Mouse (Mus musculus) midbrain, postnatal 0 days (tissue): ENCODE results near the gene Fcrla. TPM values are rescaled to one million over a fixed set of nuclear protein-coding genes. Genes with fewer than 3 reads are reported as not detected.

Source experiments
- ATAC-seq: fragments of 200-750 bp; cut with Nextera tagmentation; 2 replicates; pipeline ENCODE4 v1.8.0; 2017; ENCODE audit warnings: moderate number of reproducible peaks, mild to moderate bottlenecking, moderate TSS enrichment, moderate library complexity; ENCODE audit not compliant: low FRiP score
- DNase-seq: peaks from one replicate; pipeline ENCODE4 v3.0.0-alpha.2; 2015; ENCODE audit warnings: low spot score
- H3K27ac ChIP-seq: fragments of 300-500 bp; sonication (generic); 2 replicates; pipeline ENCODE4 v1.5.1; 2014; ENCODE audit warnings: low read depth, mild to moderate bottlenecking, low read length, mixed read lengths
- H3K27me3 ChIP-seq: fragments of 300-500 bp; sonication (generic); 2 replicates; pipeline ENCODE4 v1.6.1; 2014; ENCODE audit warnings: low read length, control low read depth, mixed read lengths; ENCODE audit not compliant: insufficient read depth
- H3K36me3 ChIP-seq: fragments of 300-500 bp; sonication (generic); 2 replicates; pipeline ENCODE4 v1.6.1; 2014; ENCODE audit warnings: low read length, control low read depth, mixed read lengths; ENCODE audit not compliant: insufficient read depth
- H3K4me1 ChIP-seq: fragments of 300-500 bp; sonication (generic); 2 replicates; pipeline ENCODE4 v1.6.1; 2014; ENCODE audit warnings: mild to moderate bottlenecking, control low read depth, antibody characterized with exemption, low read length, mixed read lengths; ENCODE audit not compliant: insufficient read depth
- H3K4me2 ChIP-seq: fragments of 300-500 bp; sonication (generic); 2 replicates; pipeline ENCODE4 v1.6.1; 2014; ENCODE audit warnings: low read depth, mild to moderate bottlenecking, low read length, mixed read lengths; ENCODE audit not compliant: poor library complexity, severe bottlenecking
- H3K4me3 ChIP-seq: fragments of 300-500 bp; sonication (generic); 2 replicates; pipeline ENCODE4 v1.5.1; 2014; ENCODE audit warnings: low read depth, mild to moderate bottlenecking, low read length, moderate library complexity
- H3K9ac ChIP-seq: fragments of 300-500 bp; sonication (generic); replicated peaks from 2 replicates; pipeline ENCODE4 v1.6.1; 2014; ENCODE audit warnings: mild to moderate bottlenecking, low read length, moderate library complexity, mixed read lengths; ENCODE audit not compliant: poor library complexity, severe bottlenecking
- H3K9me3 ChIP-seq: fragments of 300-500 bp; sonication (generic); 2 replicates; pipeline ENCODE4 v1.6.1; 2016; ENCODE audit warnings: low read length, control low read depth
- CTCF ChIP-seq: IDR thresholded peaks from 2 replicates; pipeline ENCODE4 v1.5.1; 2016; ENCODE audit warnings: antibody characterized with exemption, mild to moderate bottlenecking
- WGBS: fragments of 180-500 bp; shearing (Covaris S2); extraction: QIAGEN DNeasy Blood & Tissue Kit; methylation state at CpG from one replicate; pipeline ENCODE4 v1.1.7; 2014; 5-methylcytosine and 5-hydroxymethylcytosine counted together
- polyA plus RNA-seq: library from polyadenylated mRNA; unstranded; fragments of >200 nt; fragmentation: Nextera tagmentation; extraction: Ambion mirVana; gene quantifications from 2 replicates; pipeline ENCODE4 v1.2.1, GENCODE M21; 2015
- total RNA-seq: library from RNA; depleted of rRNA; stranded (reverse); fragments of >200 nt; gene quantifications from 2 replicates; pipeline ENCODE4 v1.2.3, GENCODE M21; 2014

Fcrla gene
- total and polyA plus RNA-seq, 2 experiments from 2014 or later: not detected

DNA sequence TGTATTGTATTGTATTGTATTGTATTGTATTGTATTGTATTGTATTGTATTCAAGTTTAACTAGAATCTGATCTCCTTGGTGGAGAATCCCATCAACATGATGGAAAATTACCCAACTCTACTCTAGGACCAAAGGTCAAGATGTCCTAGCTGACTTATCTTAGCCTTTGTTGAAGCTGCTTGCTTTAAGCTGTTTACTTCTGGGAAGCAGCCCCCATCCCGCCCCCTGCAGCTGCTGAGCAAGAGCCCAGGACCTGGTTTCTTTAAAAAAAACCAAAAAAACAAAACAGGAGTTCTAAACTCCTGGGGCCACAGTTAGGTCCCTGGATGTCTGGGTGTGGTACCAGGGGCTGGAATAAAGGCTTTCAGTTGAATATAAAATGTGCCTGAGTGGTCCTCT is 35.1 kb downstream of the Fcrla start:
- 38% methylated on average over 1 of the region's 1 CpGs for WGBS
- H3K9me3 ChIP-seq: no peaks in the 10 kb centered on the region
- ATAC-seq: no peak

GRCm38 (mm10) chr1:170891646-170892045 is 35.7 kb downstream of the Fcrla start:
- H3K27me3 ChIP-seq: no peaks in the 10 kb centered on the region
- no peak overlapping the region for H3K9ac ChIP-seq
- H3K27ac ChIP-seq: no peak overlapping the region
- no peaks in the 10 kb centered on the region for H3K36me3 ChIP-seq
- DNase-seq (no peak), ATAC-seq (no peak)
- TF ChIP-seq CTCF: no peak
- WGBS: 89% methylated on average over 2 of the region's 2 CpGs
- H3K9me3 ChIP-seq: no peaks in the 10 kb centered on the region
- H3K4me3 ChIP-seq: no peak overlapping the region
- no peaks in the 10 kb centered on the region for H3K4me1 ChIP-seq
- H3K4me2 ChIP-seq: no peak overlapping the region

More for the DNA sequence above, 35.1 kb downstream of the Fcrla start:
- TF ChIP-seq CTCF: no peak
- no peak overlapping the region for H3K4me2 ChIP-seq
- no peaks in the 10 kb centered on the region for H3K27me3 ChIP-seq
- H3K27ac ChIP-seq: no peak overlapping the region
- no peaks in the 10 kb centered on the region for H3K36me3 ChIP-seq
- H3K4me3 ChIP-seq: no peak overlapping the region
- H3K9ac ChIP-seq: no peak overlapping the region
- no peaks in the 10 kb centered on the region for H3K4me1 ChIP-seq
- no peak for DNase-seq

DNA sequence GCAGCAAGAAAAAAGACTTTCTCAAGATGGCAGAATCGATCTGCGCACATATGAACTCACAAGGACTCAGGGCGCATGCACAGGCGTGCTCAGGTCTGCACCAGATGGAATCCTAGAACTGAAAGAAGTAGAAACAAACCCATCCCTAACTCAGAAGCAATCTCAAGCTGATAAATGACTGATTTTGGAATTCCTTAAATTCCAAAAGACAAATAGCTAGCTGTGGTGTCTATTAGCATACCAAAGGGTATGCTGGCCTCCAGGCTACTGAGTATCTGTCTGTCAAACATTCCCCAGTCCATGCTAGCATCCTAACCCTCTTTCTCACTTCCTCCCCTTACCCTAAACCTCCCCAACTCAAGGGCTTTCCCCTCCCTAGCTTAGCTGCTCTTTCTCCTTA is 38.1 kb downstream of the Fcrla start:
- H3K36me3 ChIP-seq: no peaks in the 10 kb centered on the region
- ATAC-seq (no peak), DNase-seq (no peak)
- no peak overlapping the region for H3K4me2 ChIP-seq
- H3K9ac ChIP-seq: no peak overlapping the region
- no peaks in the 10 kb centered on the region for H3K9me3 ChIP-seq
- H3K27me3 ChIP-seq: no peaks in the 10 kb centered on the region
- H3K27ac ChIP-seq: no peak overlapping the region
- no peak overlapping the region for H3K4me3 ChIP-seq
- H3K4me1 ChIP-seq: no peaks in the 10 kb centered on the region
- no peak for TF ChIP-seq CTCF
- WGBS: 73% methylated on average over 4 of the region's 4 CpGs

DNA sequence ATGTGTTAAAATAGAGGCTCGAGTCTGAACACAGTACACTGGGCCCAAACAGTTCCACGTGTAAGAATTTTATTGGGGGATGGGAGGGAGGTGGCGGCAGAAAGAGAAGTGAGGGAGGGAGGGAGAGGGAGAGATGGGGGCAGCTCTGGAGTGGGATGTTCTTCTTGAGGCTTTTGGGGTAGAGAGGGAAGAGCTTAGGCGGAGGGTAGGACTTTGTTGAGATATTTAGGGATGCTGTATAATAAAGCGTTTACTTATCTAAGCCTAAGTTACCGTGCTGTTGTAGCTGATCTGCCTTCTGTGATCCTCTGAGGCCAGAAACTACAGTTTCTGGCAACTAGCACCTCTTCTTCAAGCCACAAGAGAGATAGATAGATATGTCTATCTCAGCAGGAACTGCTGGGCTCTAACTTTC is 41.3 kb downstream of the Fcrla start:
- H3K9me3 ChIP-seq: no peaks in the 10 kb centered on the region
- H3K27ac ChIP-seq: no peak overlapping the region
- no peak for DNase-seq
- H3K9ac ChIP-seq: no peak overlapping the region
- H3K4me3 ChIP-seq: 0 out of 2 replicates have a peak overlapping the region, but pooled peaks have one; percentile 94
- no peaks in the 10 kb centered on the region for H3K4me1 ChIP-seq
- ATAC-seq: no peak
- 56% methylated on average over 6 of the region's 6 CpGs for WGBS
- H3K36me3 ChIP-seq: no peaks in the 10 kb centered on the region
- H3K27me3 ChIP-seq: no peaks in the 10 kb centered on the region
- TF ChIP-seq CTCF: no peak
- H3K4me2 ChIP-seq: peak overlapping the region; percentile 25; the same call in 1 of the 2 replicates

- Histone ChIP-seq H3K9ac (peak within 1 kb of the TSS; percentile 84), H3K4me2 (peak within 1 kb of the TSS; percentile 59), H3K27me3 (no peaks in the 10 kb centered on the region), H3K4me3 (peak within 1 kb of the TSS; percentile 94), H3K27ac (peak within 1 kb of the TSS; percentile 86), H3K9me3 (no peaks in the 10 kb centered on the region), H3K4me1 (no peaks in the 10 kb centered on the region), H3K36me3 (peaks cover 4% of the 10 kb centered on the region)
- WGBS: under 1% methylated on average over 45 of the region's 46 CpGs
- ATAC-seq (peak; percentile 93), DNase-seq (peak; percentile 97)
- TF ChIP-seq CTCF: peak; percentile 84
These were observed 42.3 kb downstream of the Fcrla start, which contains the start of the genes Gm26620 and Dusp12 for GRCm38 (mm10) chr1:170884978-170885561. TSS of gene Gm26620 (plus strand) at chr1:170885065. TSS of gene Dusp12 (minus strand) at chr1:170885540.

- H3K4me3 ChIP-seq: peak overlapping the region; percentile 94
- DNase-seq (no peak), ATAC-seq (peak; percentile 36; the same call in 1 of the 2 replicates)
- no peaks in the 10 kb centered on the region for H3K27me3 ChIP-seq
- 20% methylated on average over 8 of the region's 8 CpGs for WGBS
- peaks cover 5% of the 10 kb centered on the region for H3K36me3 ChIP-seq
- H3K9ac ChIP-seq: peak overlapping the region; percentile 84
- H3K9me3 ChIP-seq: no peaks in the 10 kb centered on the region
- H3K4me1 ChIP-seq: no peaks in the 10 kb centered on the region
- no peak for TF ChIP-seq CTCF
- H3K4me2 ChIP-seq: peak overlapping the region; percentile 59
- no peak overlapping the region for H3K27ac ChIP-seq
These were observed 43.0 kb downstream of the Fcrla start for GRCm38 (mm10) chr1:170884390-170884789.
